Mouse (Mus musculus): ENCODE measurements around the gene Gm12253. TPM values are rescaled to one million over a fixed set of nuclear protein-coding genes. Genes with fewer than 3 reads are reported as not detected.

The Gm12253 gene
- polyA plus RNA-seq, 1 experiment, result not detected

- H3K36me3 ChIP-seq (ENCODE audit: control insufficient read depth, insufficient read depth, low read length), result no peaks in the 10 kb centered on the region
- H3K4me1 ChIP-seq (ENCODE audit: control insufficient read depth, insufficient read depth, low read length), result no peaks in the 10 kb centered on the region; the same call in 1 of the 2 replicates
- H3K27ac ChIP-seq (ENCODE audit: control insufficient read depth, insufficient read depth, low read depth, low read length), result peak within 1 kb of the TSS; percentile 22
- no peak for TF ChIP-seq CTCF (IDR thresholded peaks at IDR 0.05; ENCODE audit: control insufficient read depth, insufficient read depth, insufficient replicate concordance, low read depth, low read length)
- peak; percentile 60; the same call in 1 of the 2 replicates for TF ChIP-seq POLR2A (IDR thresholded peaks at IDR 0.05; ENCODE audit: control insufficient read depth, low read depth, low read length)
- H3K4me3 ChIP-seq (ENCODE audit: control insufficient read depth, low read depth, low read length), result peak within 1 kb of the TSS; percentile 61
- H3K27me3 ChIP-seq (ENCODE audit: control insufficient read depth, insufficient read depth, low read length), result no peaks in the 10 kb centered on the region
Measured at GRCm38 (mm10) chr11:58452759-58453158, 20.4 kb downstream of the Gm12253 start, which contains the start of gene Lypd9. Lypd9 (minus strand) TSS chr11:58452923.

- H3K4me3 ChIP-seq (ENCODE audit: control insufficient read depth, low read depth, low read length), result no peak overlapping the region
- H3K27ac ChIP-seq (ENCODE audit: control insufficient read depth, insufficient read depth, low read depth, low read length), result no peak overlapping the region
- H3K27me3 ChIP-seq (ENCODE audit: control insufficient read depth, insufficient read depth, low read length), result no peaks in the 10 kb centered on the region
- no peaks in the 10 kb centered on the region; the same call in 1 of the 2 replicates for H3K4me1 ChIP-seq (ENCODE audit: control insufficient read depth, insufficient read depth, low read length)
- no peaks in the 10 kb centered on the region for H3K36me3 ChIP-seq (ENCODE audit: control insufficient read depth, insufficient read depth, low read length)
- no peak for TF ChIP-seq POLR2A (IDR thresholded peaks at IDR 0.05; ENCODE audit: control insufficient read depth, low read depth, low read length)
- no peak for TF ChIP-seq CTCF (IDR thresholded peaks at IDR 0.05; ENCODE audit: control insufficient read depth, insufficient read depth, insufficient replicate concordance, low read depth, low read length)
Measured at GRCm38 (mm10) chr11:58453592-58453991, 21.2 kb downstream of the Gm12253 start.

- no peaks in the 10 kb centered on the region for H3K27me3 ChIP-seq (ENCODE audit: control insufficient read depth, insufficient read depth, low read length)
- H3K4me3 ChIP-seq (ENCODE audit: control insufficient read depth, low read depth, low read length), result no peak within 1 kb of the TSS
- H3K27ac ChIP-seq (ENCODE audit: control insufficient read depth, insufficient read depth, low read depth, low read length), result no peak within 1 kb of the TSS
- no peaks in the 10 kb centered on the region for H3K4me1 ChIP-seq (ENCODE audit: control insufficient read depth, insufficient read depth, low read length)
- TF ChIP-seq CTCF (IDR thresholded peaks at IDR 0.05; ENCODE audit: control insufficient read depth, insufficient read depth, insufficient replicate concordance, low read depth, low read length) (no peak), POLR2A (IDR thresholded peaks at IDR 0.05; ENCODE audit: control insufficient read depth, low read depth, low read length) (no peak)
- H3K36me3 ChIP-seq (ENCODE audit: control insufficient read depth, insufficient read depth, low read length), result no peaks in the 10 kb centered on the region
Measured at GRCm38 (mm10) chr11:58462170-58462569, 29.8 kb downstream of the Gm12253 start, which contains the start of gene Olfr30. Olfr30 (minus strand) TSS chr11:58462270.

Other genes starting within 250 kb of the Gm12253 start
- gene Igtp, start 233.0 kb upstream of the Gm12253 start, polyA plus RNA-seq (2012; rRNA removed), result 0.59 and 0.61 TPM in 2 replicates
- gene Irgm2, start 232.9 kb upstream of the Gm12253 start, polyA plus RNA-seq (2012; rRNA removed), result 0.48 and 0.79 TPM in 2 replicates
- gene 4930438A08Rik, start 157.8 kb upstream of the Gm12253 start, polyA plus RNA-seq (2012; rRNA removed), result 0.13 and 0.75 TPM in 2 replicates
- 11.2 and 14.0 TPM in 2 replicates for gene Zfp692, start 125.5 kb upstream of the Gm12253 start, polyA plus RNA-seq (2012; rRNA removed)
- gene Zfp672, start 102.2 kb upstream of the Gm12253 start, polyA plus RNA-seq (2012; rRNA removed), result 43.7 and 48.9 TPM in 2 replicates
- gene Sh3bp5l, start 101.8 kb upstream of the Gm12253 start, polyA plus RNA-seq (2012; rRNA removed), result 8.6 and 9.5 TPM in 2 replicates
- 4.0 and 4.3 TPM in 2 replicates for gene Lypd8, start 53.5 kb upstream of the Gm12253 start, polyA plus RNA-seq (2012; rRNA removed)
- 0.81 and 4.0 TPM in 2 replicates for gene 1810065E05Rik, start 11.4 kb upstream of the Gm12253 start, polyA plus RNA-seq (2012; rRNA removed)
- gene Lypd9, start 20.4 kb downstream of the Gm12253 start, polyA plus RNA-seq (2012; rRNA removed), result 218 and 223 TPM in 2 replicates
- 0.16 and 0.38 TPM in 2 replicates for gene Olfr30, start 29.7 kb downstream of the Gm12253 start, polyA plus RNA-seq (2012; rRNA removed)
- 0.02 TPM in 1 of 2 replicates, not detected in the other for gene Olfr332, start 60.0 kb downstream of the Gm12253 start, polyA plus RNA-seq (2012; rRNA removed)
- 0.13 and 0.21 TPM in 2 replicates for gene Olfr331, start 70.0 kb downstream of the Gm12253 start, polyA plus RNA-seq (2012; rRNA removed)
- 1.1 and 1.7 TPM in 2 replicates for gene Olfr330, start 102.3 kb downstream of the Gm12253 start, polyA plus RNA-seq (2012; rRNA removed)
- gene Olfr329-ps, start 113.9 kb downstream of the Gm12253 start, polyA plus RNA-seq (2012; rRNA removed), result 0.26 and 0.56 TPM in 2 replicates
- gene Olfr328, start 123.1 kb downstream of the Gm12253 start, polyA plus RNA-seq (2012; rRNA removed), result not detected in 2 replicates
- 0.11 TPM in 1 of 2 replicates, not detected in the other for gene Olfr224, start 138.0 kb downstream of the Gm12253 start, polyA plus RNA-seq (2012; rRNA removed)
- gene Olfr325, start 145.2 kb downstream of the Gm12253 start, polyA plus RNA-seq (2012; rRNA removed), result 0.20 and 0.89 TPM in 2 replicates
- gene Olfr324, start 162.6 kb downstream of the Gm12253 start, polyA plus RNA-seq (2012; rRNA removed), result not detected in 2 replicates
- gene 2210407C18Rik, start 183.5 kb downstream of the Gm12253 start, polyA plus RNA-seq (2012; rRNA removed), result not detected in 2 replicates
- 0.57 and 2.2 TPM in 2 replicates for gene Olfr323, start 197.9 kb downstream of the Gm12253 start, polyA plus RNA-seq (2012; rRNA removed)
- gene Trim58, start 207.9 kb downstream of the Gm12253 start, polyA plus RNA-seq (2012; rRNA removed), result not detected in 2 replicates
- gene Olfr322, start 226.2 kb downstream of the Gm12253 start, polyA plus RNA-seq (2012; rRNA removed), result not detected in 2 replicates
- gene Olfr320, start 248.5 kb downstream of the Gm12253 start, polyA plus RNA-seq (2012; rRNA removed), result not detected in 2 replicates